Mouse (Mus musculus) mature B cell (primary cell): ENCODE results near the gene Klhl3.

Source experiments
- in situ Hi-C: fragments of 300-500 bp; cut with MboI; formaldehyde crosslinking; loops from 2 replicates; pipeline ENCODE4 v1.14.3; 2019

Klhl3 gene

DNA sequence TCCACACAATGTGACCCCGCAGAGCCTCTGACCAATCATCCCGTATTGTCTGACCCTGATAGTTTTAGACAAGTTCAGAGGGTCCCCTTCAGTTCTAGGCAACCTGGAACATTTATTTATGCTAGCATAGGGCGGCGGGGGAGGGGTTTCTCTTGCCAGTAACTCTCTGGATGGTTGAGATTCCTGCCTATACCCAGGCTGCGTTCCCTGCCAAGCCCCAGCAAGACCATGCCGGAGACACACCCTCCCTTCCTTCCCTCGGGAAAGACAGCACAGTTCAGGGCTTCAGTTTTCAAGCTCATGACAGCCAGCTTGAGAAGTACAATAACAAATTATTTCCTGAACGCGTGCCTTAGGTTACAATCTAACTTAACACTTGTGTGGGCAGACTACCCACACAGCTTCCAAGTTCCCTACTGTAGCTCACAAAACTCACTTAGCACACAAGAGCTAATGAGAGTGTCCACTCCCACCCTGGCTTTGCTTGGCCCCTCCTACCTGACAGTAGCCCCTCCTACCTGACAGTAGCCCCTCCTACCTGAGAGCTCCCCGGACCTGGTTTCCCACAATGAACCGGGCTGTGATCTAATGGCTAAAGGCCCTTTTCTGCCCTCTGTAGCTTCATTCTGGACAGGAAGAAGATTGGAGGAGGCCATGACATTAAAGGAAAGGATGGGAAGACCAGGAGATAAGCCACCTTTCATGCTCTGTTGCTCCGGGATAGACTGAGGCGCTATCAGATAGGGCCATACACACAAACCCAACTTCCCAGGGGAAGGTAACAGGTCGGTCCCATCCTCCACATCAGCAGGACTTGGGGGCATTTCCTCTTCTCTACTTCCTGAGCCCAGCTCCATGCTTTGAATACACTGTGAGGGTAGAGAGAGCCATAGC is 46.6 kb downstream of the Klhl3 start:
- in situ Hi-C loops = no loop called here

DNA sequence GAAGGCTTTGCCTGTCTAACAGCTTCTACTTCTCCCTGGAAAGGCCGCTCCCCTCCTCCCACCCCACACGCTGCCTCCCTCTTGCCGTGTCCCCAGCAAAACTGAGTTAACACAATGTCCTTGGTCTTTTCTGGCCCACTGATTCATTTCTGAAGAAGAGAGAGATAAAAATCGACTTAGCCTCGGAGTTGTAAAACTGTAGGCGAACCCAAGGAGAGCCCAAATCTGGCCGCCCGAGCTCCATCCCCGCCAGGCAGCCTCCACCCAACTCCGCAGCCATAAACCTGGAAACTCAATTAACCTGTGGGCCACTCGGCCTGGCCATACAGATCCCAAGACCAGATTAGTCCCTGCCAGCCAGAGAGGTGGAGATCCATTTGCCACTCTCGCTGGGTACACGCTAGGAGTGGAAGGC is 47.3 kb downstream of the Klhl3 start:
- in situ Hi-C loops = no loop called here

- in situ Hi-C loops = no loop called here
Observed at GRCm38 (mm10) chr13:58065316-58065715, 48.1 kb downstream of the Klhl3 start.

DNA sequence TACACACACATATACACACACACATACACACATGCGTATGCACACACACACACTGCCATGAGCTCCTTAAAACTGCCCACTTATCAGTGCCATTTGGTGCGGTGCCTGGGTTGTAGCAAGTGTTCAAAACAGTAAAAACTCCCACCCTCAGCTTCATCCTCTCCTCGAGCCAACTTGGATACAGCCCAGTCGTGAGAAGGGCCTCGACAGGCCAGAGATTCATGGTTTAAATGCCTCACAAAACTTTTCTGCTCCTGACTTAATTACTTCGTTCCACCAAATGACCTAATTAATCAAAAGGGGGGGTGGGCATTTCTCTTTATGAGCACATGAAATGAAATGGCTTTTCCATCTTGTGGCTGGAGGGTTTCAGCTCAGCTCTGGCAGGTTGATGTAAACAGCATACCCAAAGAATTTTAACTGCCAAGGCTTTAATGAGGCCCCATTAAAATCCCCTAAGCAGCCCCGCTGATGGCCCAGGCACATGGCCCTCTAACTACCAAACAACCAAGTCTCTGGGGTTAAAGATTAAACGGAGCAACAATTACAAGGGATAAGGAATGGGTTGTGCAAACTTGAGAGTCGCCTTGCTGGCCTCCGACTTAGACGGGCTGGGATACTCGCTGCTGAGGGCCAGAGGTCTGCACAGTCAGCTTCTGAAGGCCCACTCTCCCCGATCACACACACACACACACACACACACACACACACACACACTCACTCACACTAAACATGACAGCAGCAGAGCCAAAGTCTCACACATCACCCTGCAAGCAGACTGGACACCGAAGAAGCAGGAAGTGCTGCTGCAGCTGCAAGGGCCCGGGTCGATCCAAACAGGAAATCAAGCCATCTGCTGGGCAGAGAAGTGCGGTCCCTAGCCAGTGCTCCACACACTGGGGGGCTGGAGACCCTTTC is 55.2 kb downstream of the Klhl3 start:
- in situ Hi-C loops = no loop called here

GRCm38 (mm10) chr13:58056618-58057017 is 56.8 kb downstream of the Klhl3 start:
- in situ Hi-C loops = no loop called here

DNA sequence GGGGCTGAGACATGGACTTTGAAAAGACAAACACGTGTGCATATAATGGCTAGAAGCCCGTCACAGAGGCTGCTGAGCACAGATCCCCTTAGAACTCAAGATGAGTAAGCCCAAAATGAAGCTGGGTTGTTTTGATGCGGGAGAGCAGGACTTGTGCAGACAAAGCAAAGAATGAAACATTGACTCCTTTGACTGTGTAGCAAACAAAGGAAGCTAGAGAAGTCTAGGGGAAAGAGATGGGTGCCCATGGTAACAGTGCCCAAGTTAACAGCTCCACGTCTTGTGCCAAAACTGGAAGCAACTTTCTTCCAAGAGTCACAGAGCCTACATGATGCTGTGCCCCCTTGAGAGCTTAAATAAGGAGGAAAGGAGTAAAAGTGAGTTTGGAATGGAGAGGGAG is 59.8 kb downstream of the Klhl3 start:
- in situ Hi-C loops = no loop called here

DNA sequence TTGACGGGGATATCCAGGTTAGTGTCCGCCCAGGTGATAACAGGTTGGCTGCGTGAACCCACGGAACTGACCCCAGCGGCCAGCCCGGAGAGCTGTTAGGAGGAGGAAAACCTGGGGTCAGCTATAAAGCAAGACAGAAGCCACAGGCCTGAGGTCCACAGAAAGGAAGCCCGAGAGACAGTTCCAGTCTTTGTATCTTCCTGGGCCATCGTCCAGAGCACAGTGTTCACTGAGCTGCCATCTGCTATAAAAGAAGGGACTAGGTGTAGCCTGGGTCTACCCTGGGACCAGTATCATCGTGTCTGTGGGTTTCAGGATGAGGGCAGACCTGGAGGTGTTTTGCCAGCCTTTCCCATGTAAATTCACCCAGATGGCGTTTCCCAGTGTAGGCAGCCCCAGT is 61.7 kb downstream of the Klhl3 start:
- in situ Hi-C loops = no loop called here

GRCm38 (mm10) chr13:58051251-58051650 is 62.1 kb downstream of the Klhl3 start:
- in situ Hi-C loops = no loop called here

DNA sequence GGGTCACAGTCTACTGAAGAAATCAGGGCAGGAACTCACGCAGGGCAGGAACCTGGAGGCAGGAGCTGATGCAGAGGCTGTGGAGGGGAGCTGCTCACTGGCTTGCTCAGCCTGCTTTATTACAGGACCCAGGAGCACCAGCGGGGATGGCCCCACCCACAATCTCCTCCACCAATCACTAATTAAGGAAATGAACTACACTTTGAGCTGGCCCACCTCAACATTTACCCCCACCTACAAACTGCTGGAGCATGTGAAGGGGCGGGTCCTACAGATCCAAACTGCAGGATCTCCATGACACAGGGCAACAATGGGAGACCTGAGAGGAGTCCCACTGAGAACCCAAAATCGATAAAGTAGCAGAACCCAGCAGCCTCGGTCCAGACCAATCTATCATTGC is 64.3 kb downstream of the Klhl3 start:
- in situ Hi-C loops = no loop called here

DNA sequence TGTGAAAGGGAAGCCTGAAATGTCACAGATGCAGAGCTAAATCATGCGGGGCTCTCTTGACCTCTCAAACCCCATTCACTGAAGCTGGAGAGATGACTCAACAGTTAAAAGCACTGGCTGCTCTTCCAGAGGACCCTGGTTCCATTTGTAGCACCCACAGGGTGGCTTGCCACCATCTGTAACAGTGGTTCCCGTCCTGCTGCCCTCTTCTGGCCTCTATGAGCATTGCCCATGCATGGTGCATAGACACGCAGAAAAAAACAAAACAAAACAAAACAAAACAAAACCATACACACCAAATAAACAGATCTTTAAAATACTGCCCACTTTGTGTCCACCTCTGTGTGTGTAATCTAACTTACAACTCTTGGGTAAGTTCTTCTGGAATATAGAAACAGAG is 65.3 kb downstream of the Klhl3 start:
- in situ Hi-C loops = no loop called here

DNA sequence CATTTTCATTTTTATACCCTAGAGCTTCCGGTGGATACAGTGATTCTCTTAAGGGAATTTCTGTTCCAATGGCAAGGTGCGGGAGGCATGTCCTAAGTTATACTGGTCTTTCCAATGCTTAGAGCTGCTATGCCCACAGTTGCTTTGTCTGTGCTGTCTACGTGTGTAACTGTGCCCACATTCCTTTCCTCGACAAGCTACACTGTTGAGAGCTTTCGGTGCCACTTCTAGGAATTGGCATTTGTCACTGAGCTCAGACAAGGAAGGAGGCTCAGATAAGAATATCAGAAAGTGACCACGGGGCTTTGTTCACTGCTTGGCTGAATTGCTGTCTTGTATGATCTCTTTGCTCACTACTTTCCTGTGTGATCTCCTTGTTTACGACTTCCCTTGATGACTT is 67.2 kb downstream of the Klhl3 start:
- in situ Hi-C loops = no loop called here

DNA sequence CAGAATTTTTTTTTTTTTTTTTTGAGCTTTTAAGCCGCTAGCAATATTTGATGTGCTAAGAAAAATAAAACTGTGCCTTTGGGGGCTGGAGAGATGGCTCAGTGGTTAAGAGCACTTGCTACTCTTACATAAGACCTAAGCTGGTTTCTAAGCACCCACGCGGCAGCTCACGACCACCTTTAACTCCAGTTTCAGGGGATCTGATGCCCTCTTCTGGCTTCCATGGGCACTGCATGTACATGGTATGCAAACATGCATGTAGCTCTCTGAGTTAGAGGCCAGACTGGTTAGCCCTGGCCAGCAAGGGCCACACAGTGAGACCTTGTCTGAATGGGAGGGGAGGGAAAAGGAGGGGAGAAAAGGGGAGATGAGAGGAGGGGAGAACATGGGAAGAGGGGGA is 68.1 kb downstream of the Klhl3 start:
- in situ Hi-C loops = no loop called here

- in situ Hi-C loops = no loop called here
Observed at GRCm38 (mm10) chr13:58043278-58043677, 70.1 kb downstream of the Klhl3 start.

DNA sequence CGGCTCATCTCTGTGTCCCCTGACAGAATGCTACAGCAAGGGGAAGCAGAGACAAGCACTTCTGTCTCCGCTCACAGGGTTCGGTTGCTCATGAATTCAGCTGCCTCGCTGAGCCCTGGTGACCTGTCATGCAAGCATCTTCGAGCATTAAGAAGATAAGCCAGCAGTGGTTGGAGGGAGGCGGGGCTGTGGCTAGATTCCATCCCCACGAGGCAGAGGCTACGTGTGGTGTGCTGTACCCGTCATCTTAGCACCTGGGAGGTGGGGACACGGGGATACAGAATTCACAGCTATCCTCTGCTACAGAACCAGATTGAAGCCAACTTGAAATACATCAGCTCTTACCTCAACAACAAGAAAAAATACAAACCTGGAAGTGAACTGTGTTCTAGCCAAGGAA is 73.3 kb downstream of the Klhl3 start:
- in situ Hi-C loops = no loop called here

GRCm38 (mm10) chr13:58037506-58037905 is 75.9 kb downstream of the Klhl3 start:
- in situ Hi-C loops = no loop called here

GRCm38 (mm10) chr13:58035470-58036156 is 77.8 kb downstream of the Klhl3 start:
- in situ Hi-C loops = no loop called here

DNA sequence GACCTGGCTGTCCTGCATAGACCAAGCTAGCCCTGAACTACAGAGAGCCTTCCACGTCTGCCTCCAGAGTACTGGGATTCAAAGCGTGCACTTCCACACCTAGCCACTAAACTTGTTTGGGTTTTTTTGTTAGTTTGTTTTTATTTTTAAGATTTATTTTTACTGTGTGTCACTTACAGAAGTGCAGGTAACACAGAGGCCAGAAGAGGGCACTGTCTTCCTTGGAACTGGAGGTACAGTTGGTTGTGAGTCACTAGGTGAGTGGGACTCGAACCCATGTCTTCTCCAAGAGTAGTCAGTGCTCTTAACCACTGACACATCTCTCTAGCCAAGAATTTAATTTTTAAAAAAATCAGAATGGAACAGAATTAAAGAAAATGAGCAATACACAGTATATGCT is 78.4 kb downstream of the Klhl3 start:
- in situ Hi-C loops = no loop called here

DNA sequence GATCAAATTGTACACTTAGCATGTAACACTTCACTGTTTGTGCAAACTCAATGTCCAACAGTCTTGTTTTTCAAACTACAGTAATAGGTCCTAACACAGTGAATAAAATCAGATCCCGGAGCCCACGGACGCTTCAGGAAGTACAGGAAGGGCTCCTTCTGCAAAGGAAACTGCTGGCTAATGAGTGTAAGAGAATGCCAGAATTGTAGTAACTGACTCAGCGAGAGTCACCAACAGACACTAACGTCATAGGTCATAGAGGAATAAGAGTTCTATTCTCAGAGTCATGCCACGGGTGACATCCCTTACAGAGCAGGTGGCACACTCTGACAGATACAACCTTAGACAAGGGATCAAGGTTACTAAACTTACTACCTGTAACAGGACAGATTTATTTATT is 78.9 kb downstream of the Klhl3 start:
- in situ Hi-C loops = no loop called here

- in situ Hi-C loops = no loop called here
Observed at GRCm38 (mm10) chr13:58031755-58032154, 81.6 kb downstream of the Klhl3 start.

- in situ Hi-C loops = no loop called here
Observed at GRCm38 (mm10) chr13:58027115-58027514, 86.3 kb downstream of the Klhl3 start.

DNA sequence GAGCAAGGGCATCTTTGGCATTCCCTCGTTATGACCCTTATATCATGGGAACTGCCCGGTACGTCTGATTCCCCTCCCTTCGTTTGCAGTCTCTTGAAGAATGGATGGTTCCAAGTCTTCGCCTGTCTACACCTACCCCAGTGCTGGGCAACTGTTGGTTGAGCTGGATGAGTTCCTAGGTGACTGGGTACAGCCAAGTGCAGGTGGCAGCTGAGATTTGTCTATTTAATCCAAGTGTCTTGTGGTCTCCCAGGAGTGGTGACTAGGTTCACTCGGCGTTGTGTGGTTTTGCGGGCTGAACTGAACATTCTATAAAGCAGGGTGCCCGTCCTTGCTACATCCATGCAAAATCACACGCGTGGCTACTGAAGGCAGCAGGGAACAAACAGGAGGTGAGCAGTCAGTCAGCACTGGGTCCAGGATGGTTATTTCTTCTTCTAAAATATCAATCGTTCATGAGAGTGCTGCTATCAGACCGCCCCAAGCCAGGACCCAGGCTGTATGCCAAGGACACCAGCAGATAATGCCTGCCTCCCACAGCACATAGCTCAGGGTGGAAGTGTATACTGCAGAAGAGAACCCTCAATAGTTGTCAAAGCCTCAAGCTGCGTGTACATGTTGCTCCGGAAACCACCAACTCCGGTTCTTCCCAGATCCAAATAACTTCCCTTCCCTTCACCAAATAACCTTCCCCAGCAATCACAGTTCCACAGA is 87.5 kb downstream of the Klhl3 start:
- in situ Hi-C loops = no loop called here
